Mouse (Mus musculus): ENCODE measurements around the gene Elp6.

DNA sequence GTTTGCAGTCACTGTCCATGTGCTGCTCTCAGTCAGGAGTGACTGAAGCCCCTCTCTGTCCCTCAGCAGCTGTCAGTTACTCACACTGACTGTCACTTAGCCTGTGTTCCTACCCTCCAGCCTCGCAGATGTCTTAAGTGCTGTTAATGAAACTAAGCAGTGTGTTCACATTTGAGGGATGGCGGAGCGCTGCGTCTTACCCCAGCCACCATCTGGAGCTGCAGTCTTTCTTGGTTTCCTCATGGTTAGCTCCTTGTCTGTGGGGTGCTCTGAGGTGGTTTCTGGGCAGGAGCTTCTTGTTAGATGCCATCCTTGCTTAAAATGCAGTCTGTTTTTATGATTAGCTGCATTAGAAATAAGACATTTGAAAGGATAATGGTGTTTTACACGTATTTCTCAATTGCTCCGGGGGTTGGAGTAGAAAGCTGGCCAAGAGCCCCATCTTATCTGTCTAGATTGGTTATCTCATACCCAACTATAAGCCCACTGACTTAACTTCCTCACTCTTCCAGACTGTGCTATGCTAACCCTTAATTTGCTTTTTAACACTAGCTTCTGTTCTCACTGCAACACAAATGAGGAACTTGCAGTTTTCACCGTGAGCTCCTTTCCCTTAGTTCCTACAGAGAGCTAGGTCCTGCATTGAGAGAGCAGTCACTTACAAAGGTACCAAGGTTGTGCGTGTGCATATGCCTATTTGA, 47.1 kb downstream of the Elp6 start:
- TF ChIP-seq CTCF (IDR thresholded peaks at IDR 0.05; ENCODE audit: low read depth, low read length), result no peak
- no peak for TF ChIP-seq POLR2A (IDR thresholded peaks at IDR 0.05; ENCODE audit: insufficient read depth, low read length)
